Mouse (Mus musculus) fibroblast of lung, adult 2 months (primary cell): ENCODE data around the gene Rap1gap2.

Experiments
- DNase-seq: peaks from one replicate; pipeline ENCODE4 v3.0.0-alpha.2; 2011; ENCODE audit warnings: low read depth

The Rap1gap2 gene

DNA sequence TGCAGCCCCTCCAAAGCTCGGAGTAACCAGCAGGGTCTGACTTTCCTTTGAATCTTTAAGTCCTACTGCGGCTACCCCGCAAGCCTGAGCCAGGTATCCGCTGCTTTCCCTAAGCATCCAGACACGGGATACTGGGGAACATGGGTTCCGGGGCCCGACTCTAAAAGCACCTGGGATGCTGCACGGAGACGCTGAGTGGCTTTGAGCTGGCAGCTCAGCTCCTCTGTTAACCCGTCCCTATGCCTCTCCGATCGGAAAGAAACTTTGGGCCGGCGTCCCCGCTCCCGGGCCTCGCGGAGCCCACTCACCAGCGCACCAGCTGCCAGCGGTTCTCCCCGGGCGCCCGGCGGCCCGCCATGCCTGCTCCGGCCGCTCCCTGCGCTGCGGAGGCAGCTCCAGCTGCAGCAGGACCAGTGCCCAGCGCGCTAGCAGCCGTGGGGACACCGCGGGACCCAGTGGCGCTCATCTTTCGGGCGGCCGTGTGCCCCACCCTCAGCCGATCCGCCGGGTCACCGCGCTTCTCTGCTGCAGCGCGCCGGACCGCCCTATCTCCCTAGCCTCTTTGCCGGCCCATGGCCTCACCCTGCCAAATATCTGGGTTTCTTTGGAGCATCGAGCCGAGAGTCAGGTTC is at the start of gene Rap1gap2:
Rap1gap2 (minus strand) TSS at position 371 of the 632 bp plus-strand sequence.
- DNase-seq = no peak

DNA sequence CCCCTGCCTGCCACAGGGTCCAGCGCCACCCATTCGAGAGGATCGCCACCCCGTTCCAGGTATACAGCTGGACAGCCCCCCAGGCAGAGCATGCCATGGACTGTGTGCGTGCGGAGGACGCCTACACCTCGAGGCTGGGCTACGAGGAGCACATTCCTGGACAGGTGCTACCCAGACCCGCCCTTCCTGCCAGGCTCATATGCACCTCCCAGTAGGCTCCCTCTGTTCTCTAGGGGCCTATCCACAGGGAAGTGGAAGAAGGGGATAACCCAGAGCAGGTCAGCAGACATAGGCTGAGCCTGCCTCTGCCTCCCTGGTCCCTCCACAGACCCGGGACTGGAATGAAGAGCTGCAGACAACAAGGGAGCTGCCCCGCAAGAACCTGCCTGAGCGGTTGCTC is 49.6 kb upstream of the Rap1gap2 start:
- no peak for DNase-seq

DNA sequence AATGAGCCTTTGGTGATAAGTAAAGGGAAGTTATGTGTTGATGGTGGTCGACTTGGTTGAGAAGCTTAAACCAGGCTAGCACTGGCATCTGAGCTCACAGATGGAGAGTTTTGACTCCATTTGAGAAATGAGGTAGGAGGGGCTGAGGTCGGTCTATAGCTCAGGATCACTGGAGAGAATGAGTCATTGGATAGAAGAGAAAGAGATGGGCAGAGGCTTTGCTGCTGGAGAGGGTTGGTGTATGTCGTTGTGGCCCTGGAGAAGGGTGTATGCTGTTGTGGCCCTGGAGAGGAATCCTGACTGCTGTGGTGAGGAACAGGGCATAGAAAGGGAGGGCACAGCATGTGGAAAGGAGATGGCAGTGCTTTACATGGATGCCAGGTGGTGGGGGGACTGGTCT is 45.2 kb upstream of the Rap1gap2 start:
- no peak for DNase-seq

DNA sequence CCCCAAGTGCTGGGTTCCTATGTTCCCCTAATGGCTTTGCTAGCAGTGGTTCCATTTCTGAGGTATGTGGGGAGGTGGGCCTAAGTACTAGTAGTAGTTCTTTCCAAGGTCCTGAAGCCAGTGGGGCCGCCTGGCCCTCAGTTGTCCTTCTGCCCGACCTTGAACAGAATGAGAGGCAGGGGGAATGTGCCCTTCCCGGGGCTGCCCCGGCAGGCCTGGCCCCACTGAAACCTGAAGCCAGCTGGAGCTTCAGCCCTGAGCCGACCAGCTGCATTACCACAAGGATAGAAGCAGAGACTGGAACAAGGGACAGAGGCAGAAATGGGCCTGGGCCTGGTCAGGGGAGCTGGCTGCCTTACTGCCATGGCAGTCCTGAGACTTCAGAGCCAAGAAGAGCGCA is 42.7 kb upstream of the Rap1gap2 start:
- DNase-seq = no peak

DNA sequence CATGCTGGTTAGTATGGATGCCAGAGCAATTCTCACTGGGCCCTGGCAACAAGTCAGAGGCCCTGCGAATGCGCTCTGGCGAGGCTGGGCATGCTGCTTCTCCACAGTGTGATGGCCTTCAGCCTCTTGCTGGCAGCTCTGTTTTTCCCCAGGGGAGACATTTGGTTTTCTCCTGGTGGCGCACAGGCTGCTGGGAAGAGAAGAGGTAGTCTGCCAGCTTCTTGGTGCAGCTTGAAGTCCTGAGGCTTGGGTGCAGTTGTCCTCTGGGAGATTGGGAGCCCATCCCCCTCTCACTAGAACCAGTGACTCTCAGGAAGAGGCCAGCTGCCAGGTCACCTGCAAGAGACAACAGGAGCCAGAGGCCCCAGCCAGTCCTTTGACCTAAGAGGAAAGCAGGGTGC is 42.1 kb upstream of the Rap1gap2 start:
- DNase-seq = no peak

DNA sequence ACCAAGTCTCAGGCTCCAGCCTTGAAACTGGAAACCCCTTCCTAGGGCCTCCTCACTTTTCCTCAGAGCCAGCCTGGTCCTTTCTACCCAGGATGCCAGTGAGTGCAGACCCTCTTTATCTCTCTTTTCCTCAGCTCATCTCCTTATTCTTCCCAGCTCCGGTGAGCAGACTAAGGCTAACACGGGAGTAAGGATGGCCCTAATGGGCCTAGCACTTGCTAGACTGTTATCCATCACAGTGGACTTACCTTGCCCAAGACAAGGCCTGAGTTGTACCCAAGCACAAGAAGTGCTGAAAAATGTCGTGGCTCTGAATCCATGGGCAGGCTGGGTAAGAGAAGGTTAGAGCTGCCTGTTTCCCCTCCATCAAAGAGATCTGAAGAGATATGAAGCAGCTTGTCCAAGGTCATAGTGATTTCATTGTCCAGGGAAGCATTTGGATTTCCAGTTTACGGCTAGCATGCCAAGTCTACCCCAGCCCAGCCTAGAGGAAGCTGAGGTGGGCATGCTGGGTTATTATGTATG is 39.9 kb upstream of the Rap1gap2 start:
- no peak for DNase-seq

DNA sequence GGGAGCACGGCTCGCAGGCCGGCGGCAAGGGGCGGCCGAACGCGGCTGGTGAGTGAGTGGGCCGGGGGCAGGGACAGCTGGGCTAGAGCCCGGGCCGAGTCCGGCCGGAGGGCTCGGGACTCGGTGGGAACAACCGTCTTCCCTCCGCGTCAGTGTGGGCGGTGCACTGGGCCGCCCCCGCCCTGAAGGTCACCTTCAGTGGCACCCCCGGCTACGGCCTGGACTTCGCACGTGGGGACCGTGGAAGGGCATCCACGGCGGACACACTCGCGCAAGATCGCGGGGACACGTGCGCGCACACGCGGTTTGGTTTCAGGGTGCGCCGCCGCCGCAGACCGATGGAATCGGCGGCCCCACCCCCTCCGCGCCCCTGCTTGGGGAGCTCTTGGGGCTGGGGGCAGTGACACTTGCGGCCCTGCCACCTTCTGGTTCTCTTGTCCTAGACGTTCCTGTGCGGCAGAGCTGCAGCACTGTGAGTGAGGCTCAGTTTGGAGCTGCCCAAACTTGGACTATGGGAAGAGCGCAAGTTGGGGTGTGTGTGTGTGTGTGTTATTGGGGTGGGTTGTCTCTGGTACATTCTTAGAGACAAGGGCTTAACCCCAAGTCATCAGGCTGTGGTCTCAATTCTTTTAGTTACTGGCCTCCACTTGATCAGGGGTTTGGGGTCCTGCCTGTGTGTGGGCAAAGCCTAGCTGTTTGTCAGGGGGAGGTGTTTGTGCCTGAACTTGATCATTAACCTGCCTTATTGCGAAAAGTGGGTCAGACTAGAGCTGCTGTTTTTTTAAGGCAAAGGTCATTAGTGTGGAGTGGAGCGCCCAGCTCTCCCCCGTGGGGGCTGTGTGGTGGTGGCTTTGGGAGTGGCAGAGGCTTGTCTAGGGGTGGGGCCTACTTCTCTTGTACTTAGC is 39.2 kb upstream of the Rap1gap2 start:
- DNase-seq = no peak

DNA sequence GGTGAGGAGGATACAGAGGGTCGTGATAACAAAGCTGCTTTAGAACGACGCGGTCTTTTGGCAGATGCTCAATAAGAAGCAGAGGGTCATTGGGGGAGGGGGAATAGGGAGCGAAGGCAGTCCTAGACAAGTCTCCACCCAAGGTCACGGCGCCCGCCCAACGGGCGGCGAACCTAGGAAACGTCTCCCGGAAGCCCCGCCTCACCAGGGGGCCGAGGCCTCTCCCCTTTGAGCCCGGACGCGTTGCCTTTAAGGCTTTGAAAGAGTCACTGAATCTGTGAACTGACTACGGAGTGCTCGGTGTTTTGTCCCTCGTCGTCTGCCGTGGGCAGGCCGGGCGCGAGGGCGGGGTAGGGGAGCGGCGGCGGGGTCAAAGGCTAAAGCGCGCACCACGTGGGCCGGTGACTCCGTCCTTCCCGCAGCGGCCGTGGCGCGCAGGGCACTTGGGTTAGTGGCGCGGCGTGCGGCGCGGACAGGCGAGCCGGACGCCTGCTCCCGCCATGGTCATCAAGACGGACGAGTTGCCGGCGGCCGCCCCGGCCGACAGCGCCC is 38.5 kb upstream of the Rap1gap2 start, which contains the start of gene Cluh:
Cluh (plus strand) TSS at position 401 of the 552 bp plus-strand sequence.
- DNase-seq = peak; percentile 84

DNA sequence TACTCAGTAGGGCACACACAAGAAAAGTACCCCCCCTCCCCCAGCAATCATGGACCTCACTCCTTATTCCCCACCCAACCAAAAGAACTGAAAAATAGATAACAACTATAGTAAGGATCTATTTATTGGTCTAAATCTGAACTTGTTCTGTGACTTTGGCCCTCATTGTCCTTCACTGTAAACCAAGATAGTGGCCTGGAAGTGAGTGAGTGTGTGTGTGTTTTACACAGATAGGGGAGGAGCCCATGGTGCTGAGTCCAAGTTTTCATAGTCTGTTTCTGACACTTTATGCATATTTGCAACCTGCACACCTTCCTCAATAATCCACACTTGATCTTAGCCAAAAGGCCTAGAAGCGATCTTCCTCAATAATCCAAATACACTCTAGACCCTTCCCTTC is 38.0 kb upstream of the Rap1gap2 start:
- no peak for DNase-seq

DNA sequence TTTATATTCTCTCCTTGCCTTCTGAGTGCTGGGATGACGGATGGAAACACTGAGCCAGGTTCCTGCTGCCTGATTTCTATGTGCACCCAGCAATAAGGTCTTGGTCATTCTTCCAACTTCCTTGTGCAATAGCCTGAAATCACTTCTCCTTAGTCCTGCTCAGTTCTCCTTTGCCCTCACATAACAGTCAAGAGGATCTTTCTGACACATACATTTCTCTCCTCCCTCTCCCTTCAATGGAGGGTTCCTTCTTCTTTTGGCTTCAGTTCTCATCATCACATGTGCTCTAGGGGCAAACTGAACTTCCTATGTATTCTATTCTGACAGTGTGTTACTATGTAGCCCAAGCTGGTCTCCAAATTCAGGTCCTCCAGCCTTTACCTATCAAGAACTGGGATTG is 37.3 kb upstream of the Rap1gap2 start:
- DNase-seq = no peak

DNA sequence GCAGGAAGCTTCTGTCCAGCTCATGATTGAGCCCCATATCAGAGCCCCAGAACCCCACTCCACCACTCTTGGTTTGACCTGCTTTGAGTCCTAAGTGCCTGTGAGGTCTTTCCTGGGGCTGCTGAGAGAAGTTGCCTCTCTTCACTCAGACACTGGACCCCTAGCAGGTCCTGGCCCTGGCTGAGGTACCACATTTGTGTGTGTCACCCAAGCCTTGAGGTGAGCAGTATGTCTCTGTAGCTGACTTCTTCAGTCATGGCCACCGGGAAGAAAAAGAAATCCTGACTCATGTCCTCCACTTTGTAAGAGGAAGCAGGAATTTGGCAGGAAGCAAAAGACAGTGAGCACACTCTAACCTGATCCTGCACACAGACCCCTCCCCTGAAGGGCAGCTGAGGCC is 28.9 kb upstream of the Rap1gap2 start:
- no peak for DNase-seq

DNA sequence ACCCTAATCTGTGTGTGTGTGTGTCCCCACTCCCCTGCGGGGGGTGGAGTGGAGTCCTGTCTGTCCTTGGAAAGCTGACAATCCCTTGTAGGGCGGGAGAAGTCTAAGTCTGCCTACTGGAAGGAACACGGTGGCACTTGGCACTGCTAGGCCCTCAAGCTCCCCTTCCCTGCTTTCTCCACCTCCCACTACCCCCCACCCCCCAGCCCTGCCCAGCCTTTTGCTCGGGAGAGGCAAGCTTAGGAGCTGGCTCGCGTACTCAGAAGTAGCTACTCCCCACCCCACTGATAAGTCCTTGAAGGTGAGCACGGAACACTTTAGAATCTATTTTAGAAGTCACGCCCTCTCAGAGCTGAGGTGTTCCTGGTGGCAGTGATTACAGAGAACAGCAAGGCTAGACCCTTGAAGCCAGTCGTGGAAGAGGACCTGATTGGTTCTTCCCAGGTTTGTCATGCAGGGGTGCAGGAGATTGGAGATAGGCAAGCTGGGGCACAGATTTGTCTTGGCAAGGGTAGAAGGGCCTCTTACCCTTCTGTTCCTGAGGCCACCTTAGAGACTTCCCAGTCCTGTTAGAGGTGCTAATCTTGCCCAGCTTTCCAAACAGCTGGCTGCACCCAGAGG is 28.2 kb upstream of the Rap1gap2 start:
- no peak for DNase-seq

DNA sequence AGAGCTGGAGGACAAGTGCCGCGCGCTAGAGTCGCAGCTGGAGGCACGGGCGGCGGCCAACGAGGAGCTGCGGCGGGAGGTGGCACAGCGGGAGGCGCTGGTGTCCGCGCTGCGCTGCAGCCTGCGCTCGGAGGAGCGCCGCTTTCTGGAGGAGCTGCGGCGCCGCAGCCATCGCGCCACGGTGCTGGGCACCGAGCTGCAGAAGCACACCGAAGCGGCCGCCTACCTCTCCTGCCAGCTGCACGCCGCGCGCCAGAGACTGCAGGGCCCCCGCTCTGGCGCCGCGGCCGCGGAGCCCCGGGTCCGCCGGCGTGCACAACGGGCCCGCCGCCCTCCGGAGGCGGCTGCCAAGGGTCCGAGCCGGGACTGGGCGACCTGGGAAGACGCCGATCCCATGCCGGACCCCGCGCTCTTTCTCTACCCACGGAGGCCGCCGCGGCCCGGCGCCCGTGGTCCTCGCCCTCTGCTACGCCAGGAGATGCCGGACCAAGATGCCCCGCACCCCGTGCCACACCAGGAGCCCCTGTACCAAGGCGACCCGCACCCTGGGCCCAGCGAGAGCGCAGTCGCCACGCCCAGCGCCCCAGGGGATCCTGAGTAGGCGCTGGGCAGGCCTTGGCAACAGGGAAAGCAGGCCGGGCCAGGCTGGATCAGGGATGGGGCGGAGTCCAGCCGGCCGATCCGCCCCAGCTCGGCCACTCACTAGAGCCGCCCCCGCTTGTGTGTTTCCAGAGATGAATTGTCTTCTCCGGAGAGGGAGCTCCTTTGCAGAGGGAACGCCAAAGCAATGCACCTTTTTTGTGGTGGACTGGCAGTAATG is 27.5 kb upstream of the Rap1gap2 start:
- DNase-seq = peak; percentile 68

DNA sequence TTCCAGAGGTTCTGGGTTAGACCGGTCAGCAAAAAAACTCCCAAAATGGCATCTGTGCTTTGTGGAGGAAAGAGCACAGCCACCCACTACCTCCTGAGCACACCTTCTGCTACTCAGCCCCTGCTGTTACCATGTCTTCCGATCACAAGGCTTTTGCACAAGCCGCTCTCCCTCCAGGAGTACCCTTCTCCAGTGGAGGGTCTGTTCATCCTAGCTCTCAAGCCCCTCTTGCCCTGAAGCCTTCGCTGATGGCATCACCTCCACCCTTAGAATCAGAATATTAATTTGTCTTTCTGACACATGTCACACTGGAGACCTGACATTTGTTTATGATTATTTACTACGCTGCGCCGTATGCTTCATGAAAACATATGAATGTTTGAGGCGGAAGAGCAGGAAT is 26.8 kb upstream of the Rap1gap2 start:
- DNase-seq = no peak

DNA sequence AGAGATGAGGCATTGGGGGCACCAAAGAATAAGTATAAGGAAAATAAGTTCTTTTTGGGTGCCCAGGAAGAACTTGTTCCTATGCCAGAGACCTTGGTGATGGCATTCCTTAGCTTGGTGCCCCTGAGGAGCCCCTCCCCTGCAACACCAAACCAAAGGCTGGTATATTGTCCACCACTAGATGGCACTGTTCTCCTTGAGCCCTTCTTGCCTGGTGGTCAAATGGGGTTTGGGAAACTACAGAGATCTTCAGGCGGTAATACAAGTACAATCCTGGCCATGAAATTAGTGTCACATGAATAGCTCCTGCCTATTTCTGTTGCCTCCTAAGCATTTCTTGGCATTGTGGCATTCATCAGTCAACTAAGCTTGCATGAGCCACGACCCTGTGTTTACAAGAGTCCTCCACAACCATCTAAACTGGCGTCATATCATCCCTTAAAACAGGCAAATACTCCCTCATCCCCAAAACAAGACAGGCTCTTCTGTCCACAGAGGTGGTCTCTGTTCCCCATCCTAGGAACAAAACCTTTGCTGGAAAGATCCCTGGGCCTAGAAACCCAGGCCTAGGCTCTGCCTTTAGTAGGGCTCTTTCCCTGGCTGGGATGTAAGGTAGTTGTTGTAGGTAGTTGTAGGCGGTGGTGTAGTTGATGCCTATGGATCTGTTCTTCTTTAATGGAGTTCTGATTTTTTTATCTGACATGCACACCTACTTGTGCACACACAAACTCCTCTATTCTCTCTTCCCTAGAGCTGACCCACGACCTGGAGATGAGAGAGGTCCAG is 24.0 kb upstream of the Rap1gap2 start:
- peak; percentile 39 for DNase-seq

DNA sequence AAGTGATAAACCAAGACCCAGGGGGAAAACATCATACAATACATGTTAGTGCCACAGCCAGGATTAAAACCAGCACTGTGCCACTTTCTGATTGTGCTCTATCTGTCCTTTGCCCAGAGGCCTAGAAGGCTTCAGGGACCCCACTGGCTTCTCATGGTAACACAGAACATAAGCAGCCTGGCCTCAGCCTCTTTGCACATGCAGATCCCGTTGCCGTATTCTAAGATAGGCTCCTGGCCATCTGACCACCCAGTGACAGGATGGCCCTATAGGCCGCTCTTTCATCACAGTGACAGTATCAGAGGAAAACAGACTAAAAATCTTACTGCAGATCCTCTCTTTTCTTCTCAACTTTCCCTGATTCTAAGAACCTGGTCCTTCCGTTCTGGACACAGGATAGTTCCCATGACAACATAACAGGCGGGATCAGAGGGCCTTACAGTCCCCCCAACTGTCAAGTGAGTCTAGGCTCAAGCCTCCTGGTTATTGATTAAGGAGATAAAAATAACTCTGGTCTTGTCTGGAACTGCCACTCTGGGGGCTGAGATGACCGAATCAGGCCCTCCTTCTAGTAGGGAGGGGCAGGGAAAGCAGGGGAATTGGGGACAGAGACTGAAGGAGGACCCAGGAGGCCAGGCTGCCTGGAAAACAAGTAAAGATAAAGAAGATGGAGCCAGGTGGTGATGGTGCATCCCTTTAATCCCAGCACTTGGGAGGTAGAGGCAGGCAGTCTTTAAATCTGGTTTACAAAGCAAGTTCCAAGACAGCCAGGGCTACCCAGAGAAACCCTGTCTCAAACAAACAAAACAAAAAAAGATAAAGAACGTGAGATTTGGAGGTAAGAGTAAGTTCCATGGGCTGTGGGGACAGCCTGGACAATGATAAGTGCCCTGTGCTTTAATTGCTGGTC is 21.4 kb upstream of the Rap1gap2 start:
- DNase-seq = no peak

DNA sequence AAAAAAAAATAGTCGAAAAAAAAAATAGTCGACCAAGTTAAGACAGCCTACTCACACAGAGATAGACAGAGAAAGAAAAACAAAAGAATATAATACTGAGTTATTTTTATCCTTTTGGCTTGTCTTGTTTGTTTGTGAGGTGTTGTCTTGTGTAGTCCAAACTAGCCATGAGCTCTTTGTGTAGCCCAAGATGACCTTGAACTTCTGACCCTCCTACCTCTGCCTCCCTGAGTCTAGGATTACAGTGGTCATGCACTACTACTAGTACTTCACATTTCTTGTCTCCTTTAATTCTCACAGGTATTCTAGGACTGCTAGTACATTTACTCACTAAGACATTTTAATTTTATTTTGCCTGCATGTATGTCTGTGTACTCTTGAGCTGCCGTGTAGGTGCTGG is 16.8 kb upstream of the Rap1gap2 start:
- no peak for DNase-seq

DNA sequence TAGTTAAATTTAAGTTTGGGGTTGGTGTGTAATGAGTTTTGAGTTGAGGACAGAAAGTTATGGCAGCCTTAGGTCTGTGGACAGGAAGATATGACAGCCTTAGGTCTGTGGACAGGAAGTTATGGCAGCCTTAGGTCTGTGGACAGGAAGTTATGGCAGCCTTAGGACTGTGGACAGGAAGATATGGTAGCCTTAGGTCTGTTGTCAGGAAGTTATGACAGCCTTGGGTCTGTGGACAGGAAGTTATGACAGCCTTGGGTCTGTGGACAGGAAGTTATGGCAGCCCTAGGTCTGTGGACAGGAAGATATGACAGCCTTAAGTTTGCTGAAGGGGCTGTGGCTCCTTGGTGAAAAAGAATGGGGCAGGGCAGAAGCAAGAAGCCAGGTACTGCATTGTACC is 14.6 kb upstream of the Rap1gap2 start:
- DNase-seq = no peak

DNA sequence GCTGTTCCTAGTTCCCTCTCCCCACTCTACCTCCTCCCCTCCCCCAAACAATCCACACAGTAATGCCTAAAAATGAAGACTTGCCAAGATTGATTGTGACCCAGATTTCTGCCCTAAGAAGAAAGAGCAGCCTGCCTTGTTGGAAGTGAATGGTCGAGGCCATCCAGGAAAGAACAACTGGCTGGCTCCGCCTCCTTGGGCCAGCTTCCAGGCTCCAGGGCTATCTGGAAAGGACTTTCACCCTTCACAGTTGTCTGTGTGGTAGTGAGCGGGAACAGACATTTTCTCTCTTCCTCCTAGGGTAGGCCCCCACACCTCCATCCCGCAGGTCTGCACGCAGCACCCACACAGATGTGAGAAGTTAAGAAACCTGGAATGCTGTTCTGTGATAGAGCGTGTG is 13.0 kb upstream of the Rap1gap2 start:
- DNase-seq = no peak
